Mouse (Mus musculus) mature B cell (primary cell): ENCODE measurements around the gene Ptprs.

ENCODE experiments used
- in situ Hi-C: fragments of 300-500 bp; cut with MboI; formaldehyde crosslinking; loops from 2 replicates; pipeline ENCODE4 v1.14.3; 2019

Ptprs gene

DNA sequence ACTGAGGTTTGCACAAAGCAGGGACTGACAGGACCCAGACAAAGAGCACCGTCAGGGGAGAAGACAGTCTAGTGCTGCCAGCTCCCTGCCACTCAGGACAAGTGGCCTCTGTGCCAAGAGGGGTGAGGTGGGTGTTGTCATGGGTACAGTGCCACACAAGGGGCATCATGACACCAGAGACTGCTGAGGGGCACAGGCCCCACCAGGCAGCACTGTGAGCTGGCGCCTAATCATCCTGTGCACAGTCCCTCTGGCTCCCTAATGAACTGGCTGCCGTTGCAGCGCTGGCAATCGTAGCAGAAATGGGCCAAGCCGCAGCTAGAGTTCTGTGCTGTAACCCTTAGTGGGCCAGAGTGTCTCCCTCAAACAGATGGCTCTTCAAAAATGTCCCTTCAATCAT lies 96.0 kb downstream of the Ptprs start:
- in situ Hi-C loops, result no loop called here

DNA sequence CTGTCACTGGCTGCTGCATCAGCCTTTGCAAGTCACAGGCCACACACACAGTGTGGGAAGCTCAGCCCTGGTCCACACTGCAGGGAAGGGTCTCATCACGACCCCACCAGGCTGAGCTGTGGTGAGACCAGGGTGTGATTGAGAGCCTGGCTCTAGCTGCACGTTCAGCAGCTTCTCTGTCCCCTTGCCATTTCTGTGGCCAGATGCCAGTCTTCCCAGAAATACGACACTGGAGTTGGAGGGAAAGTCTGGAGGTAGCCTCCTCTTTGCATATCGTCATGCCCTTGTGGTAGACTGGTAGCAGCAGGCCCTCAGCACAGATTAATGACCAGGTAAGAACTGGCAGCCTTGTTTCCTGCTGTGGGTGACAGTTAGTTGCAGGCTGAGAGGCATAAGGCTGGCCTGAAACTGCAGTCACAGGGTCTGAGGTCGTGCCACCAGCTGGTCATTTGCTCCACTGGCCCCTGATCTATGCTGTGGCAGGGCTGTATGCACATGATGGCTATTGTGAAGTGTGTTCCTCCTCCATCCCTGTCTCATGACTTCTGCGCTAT lies 96.9 kb downstream of the Ptprs start:
- in situ Hi-C loops, result no loop called here

DNA sequence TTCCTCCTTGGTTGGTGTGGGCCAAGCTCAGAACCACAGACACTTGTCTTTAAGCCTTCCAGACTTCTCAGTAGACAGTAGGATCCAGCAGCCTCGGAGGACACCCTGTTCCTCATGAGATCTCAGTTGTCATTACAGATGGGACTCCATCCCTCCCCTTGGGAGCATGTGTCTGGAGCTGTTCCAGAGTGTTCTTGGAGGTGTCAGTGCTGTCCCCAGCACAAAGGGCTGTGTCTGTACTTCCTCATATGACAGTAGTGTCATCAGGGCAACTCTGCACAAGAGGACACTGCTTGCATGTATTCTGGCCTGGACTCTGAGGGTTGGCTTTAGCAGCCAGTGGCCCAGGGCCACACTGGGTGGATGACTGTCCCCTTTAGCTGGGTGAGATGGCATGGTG lies 101.4 kb downstream of the Ptprs start:
- in situ Hi-C loops, result no loop called here

DNA sequence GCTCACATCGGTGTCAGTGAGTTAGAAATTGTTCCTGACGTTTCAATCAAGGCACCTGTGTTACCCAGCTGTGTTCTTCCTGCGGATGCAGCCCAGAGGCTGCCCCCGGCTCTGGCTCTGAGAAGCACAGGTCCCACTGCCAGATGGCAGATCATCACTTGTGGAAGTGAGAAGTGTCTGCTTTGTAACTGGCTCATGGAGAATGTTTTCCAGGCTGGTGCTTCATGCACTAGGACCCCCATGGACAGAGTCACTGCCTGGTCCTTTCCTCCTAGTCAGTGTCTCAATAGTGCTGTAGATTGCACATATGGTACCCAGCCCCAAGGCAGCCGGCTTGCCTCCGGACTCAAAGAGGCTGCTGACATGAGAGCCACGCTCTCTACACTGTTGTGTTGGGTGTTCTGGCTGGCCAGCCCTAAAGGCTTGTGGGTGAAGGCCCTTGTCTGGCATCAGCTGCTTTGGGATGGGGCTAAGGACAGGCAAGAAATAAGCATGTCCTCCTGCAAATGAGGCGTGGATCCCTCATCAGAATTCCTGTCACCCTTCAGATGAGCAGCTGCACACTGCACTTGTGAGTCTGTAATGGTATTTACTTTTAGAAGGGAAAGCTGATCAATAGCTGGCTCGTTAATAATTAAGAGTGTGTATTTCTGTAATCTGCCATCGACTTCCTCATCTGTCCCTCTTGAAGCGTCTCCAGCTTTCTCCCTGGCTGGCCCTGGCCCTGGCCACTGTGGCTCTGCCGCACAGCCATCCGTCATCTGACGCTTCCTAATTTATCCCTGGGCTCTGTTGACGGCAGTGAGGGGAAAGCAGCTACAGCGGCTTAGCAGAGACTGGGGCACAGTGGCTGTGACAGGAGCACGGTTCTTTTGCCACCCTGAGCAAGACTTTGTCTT lies 102.9 kb downstream of the Ptprs start:
- in situ Hi-C loops, result no loop called here

DNA sequence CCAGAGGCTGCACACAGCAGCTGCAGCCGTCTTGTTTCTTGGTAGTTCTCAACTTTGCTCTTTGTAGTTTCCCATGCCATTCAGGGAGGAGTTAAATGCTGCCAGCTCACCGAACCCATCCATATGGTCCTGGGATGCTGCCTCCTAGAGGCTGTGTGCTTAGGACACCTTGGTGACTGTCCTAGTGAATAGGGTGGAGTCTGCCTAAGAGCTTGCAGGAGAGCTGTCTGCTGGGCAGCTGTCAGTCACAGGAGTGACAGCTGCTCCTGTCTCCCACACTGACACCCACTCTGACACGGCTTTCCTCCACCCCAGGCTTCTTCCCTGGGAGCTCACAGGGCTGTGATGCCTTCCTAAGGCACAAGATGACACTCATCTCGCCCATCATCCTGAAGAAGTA lies 104.2 kb downstream of the Ptprs start:
- in situ Hi-C loops, result no loop called here

DNA sequence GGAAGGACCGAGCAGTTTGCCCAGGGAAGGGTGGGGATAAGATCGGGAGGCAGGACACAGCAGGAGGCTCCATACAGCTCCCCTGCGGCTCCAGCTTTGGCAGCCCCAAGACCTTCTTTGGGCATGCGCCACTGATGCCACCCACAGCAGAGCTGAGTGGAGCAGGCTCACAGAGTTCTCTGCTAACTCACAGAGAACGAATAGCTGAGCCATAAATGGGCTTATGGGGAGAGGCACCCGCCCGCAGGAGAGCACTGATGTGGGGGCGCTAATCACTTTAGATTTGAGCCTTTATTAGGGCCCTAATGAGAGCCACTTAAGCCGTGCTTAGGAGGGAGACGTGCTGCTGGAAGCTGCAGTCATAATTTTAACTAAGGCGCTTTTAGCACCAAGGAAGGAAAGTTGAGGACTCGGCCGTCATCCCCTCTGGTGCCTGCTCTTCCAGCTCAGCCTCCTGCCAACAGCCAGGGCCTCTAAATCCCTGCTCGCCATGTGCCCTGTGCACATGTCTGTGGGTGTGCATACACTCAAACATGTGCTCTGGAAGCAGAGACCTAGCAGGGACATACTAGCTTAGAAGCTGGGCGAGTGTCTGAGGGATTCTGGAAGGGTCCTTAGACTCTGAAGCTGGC lies 105.1 kb downstream of the Ptprs start:
- in situ Hi-C loops, result no loop called here

DNA sequence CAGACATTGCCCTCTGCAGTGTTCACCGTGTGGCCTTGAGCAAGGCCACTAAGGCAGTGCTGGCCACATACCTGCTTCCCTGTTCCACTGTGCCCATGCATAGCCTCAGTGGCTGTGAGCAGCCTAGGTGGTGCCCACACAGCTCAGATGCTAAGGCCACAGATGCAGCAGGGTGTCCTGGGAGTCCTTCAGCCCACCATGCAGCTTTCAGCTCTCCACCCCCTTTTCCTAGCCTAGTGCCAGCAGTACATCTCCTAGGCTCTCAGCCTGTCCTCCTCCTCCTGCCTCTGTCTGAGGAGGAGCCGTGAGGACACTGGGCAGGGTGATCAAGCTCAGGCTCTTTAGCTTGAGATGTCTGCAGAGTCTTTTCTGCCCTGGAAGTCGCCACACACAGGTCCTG lies 106.2 kb downstream of the Ptprs start:
- in situ Hi-C loops, result no loop called here

DNA sequence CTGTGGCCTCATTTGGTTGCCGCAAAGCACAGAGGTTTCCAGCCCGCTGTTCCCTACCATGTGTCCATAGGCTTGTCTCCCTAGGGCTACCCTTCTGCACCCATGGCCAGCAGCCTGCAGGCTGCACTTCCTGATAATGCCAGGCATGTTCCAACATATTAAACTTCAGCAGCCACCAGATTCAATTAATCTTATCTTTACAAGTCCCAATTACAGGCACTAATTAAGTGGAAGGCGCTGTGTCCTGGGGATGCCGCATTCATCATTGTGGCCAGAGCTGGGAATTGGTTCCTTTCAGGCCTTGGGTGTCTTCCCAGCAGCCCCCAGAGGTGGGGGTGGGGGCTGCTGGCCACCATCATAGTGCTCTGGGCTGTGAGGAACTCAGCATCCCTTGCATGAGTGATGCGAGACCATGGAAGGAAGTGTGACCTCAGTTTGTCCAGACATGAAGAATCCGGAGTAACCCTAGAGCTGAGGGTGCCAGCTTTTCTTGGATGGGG lies 107.9 kb downstream of the Ptprs start:
- in situ Hi-C loops, result loop anchor here (10.0 kb wide), 1 partner anchor 116 kb away; no protein-coding TSS in a partner anchor

DNA sequence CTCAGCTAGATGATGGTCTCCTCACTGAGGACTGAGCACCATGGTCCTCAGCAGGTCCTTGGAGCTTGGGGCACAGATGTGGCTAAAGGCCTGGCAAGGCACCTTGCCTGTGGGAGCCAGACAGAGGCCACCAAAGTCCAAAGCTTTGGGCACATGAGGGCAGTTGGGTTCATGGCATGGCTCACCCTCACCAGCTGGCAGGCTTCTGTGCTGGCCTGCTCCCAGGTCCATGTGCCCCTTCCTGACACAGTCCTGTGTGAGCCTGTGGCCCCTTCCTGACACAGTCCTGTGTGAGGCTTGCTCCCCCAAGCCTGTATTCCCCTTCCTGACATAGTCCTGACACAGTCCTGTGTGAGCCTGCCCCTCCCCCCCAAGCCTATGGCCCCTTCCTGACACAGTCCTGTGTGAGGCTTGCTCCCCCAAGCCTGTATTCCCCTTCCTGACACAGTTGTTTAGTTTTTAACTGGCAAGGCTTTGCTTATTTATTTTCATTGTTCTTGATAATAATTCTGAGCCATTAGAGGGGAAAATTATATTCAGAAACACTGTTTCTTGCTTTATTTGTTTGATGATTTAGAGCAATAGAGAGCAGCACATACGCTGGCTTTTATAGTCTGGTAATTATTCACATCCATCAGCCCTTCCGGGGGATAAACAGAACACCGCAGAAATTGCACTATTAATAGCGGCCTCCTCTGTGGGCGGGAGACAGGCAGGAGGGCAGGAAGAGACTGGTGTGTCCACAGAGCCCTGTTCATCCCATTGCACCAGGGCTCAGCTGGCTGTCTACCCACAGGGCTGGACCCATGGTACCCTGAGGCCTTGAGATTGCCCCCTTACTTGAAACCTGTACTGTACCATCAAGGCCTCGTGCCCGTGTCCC lies 110.3 kb downstream of the Ptprs start:
- in situ Hi-C loops, result loop anchor here (10.0 kb wide), 1 partner anchor 119 kb away; no protein-coding TSS in a partner anchor
